Mouse (Mus musculus) heart, postnatal 0 days (tissue): ENCODE measurements around the gene Olfr449.
A peak's percentile ranks its signal among the peaks of the same experiment; 100 is the strongest.

Experiments used
- CTCF ChIP-seq: IDR thresholded peaks from 2 replicates; pipeline ENCODE4 v1.5.1; 2016; ENCODE audit warnings: antibody characterized with exemption, control low read depth, low read depth
- EP300 ChIP-seq: IDR thresholded peaks from 2 replicates; pipeline ENCODE4 v1.6.1; 2016; ENCODE audit warnings: antibody characterized with exemption, low read depth

DNA sequence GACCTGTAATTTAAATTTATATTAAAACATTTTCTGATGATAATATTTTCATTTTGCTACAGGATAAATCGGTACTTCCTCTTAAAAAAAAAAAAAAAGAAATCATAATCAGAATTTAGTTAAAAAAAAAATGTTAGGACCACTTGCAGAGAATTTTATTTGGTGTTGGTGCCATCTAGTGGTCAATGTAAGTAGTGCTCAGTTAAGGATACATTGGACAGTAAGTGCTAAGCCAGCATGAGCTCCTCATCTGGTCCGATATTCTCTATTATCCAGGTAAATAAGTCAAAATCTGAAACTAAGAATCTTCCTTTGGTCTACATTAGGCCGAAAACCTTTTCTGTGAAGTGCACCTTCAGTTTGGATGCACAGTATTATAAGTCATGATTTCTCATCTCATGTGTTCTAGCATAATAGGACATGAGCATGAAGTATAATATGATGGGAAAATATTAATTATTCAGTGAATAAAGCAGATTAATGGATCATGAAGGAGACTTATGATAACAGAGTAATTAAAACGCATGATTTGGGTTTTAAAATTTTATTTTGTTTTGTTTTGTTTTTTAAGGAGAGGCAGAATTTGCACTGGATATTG, 26.1 kb downstream of the Olfr449 start:
- TF ChIP-seq CTCF (peak; percentile 59), EP300 (no peak)
